Mouse (Mus musculus): ENCODE data around the gene Olfr672. TPM values are rescaled to one million over a fixed set of nuclear protein-coding genes. Genes with fewer than 3 reads are reported as not detected.

Olfr672 gene
- not detected in 2 replicates for polyA plus RNA-seq (2012; rRNA removed)

GRCm38 (mm10) chr7:105001929-105002328, at the start of gene Olfr672:
Gene Olfr672 (minus strand): TSS chr7:105002029.

GRCm38 (mm10) chr7:105032398-105032797, 30.6 kb upstream of the Olfr672 start, which contains the start of gene Olfr676:
Gene Olfr676 (plus strand): TSS chr7:105032698.

GRCm38 (mm10) chr7:105028360-105028759, 26.5 kb upstream of the Olfr672 start, which contains the start of gene Olfr675:
Gene Olfr675 (minus strand): TSS chr7:105028460.

DNA sequence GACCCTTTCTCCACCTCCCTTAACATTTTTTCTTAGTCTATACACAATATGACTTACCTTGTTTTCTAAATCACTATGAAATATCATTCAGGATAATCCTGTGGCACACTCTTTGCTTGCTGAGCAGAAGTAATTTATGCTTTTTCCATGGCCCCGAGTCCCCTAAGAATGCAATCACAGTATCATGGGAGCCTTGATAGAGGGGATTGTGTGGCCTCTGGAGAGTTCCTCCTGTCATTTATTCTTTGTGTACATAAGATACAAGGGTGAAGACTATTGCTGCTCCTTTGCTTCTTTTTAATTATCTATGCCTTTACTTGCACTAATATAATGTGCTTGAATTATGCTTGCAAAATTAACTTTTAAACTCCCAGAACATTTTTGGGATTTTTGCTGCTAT, 22.8 kb downstream of the Olfr672 start, which contains the start of gene Olfr671:
Gene Olfr671 (minus strand): TSS at position 101 of the 400 bp plus-strand sequence.

DNA sequence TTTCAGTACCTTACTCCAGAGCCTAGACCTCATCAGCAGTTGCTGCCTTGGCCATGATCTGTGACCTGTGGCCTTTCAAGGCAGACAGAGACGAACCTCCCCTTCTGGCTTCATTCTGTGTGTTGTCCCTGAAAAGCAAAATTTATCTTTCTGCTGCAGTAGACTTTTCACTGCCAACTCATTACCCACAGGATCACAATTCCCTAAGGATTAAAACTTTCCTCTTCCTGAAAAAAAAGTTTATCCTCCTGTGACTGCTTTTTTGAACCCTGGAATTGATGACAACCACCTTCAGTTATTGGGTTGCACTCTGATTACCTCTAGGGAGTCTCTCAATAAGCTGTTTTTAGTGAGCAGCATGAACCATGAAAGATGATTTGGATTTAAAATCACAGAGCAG, 39.3 kb downstream of the Olfr672 start, which contains the start of gene Olfr670:
Gene Olfr670 (minus strand): TSS at position 101 of the 400 bp plus-strand sequence.

Other genes with a start within 250 kb of the Olfr672 start
- not detected in 2 replicates for gene Usp17le, start 224.6 kb downstream of the Olfr672 start, polyA plus RNA-seq (2012; rRNA removed)
- not detected in 2 replicates for gene Usp17lb, start 159.4 kb downstream of the Olfr672 start, polyA plus RNA-seq (2012; rRNA removed)
- gene Usp17la, start 145.0 kb downstream of the Olfr672 start, polyA plus RNA-seq (2012; rRNA removed) = not detected in 2 replicates
- not detected in 2 replicates for gene Olfr665, start 124.0 kb downstream of the Olfr672 start, polyA plus RNA-seq (2012; rRNA removed)
- gene Olfr666, start 106.1 kb downstream of the Olfr672 start, polyA plus RNA-seq (2012; rRNA removed) = not detected in 2 replicates
- not detected in 2 replicates for gene Olfr667, start 80.5 kb downstream of the Olfr672 start, polyA plus RNA-seq (2012; rRNA removed)
- not detected in 2 replicates for gene Olfr668, start 74.0 kb downstream of the Olfr672 start, polyA plus RNA-seq (2012; rRNA removed)
- gene Olfr669, start 67.8 kb downstream of the Olfr672 start, polyA plus RNA-seq (2012; rRNA removed) = not detected in 2 replicates
- gene Olfr670, start 39.4 kb downstream of the Olfr672 start, polyA plus RNA-seq (2012; rRNA removed) = not detected in 2 replicates
- not detected in 2 replicates for gene Olfr671, start 22.9 kb downstream of the Olfr672 start, polyA plus RNA-seq (2012; rRNA removed)
- not detected in 2 replicates for gene Olfr675, start 26.4 kb upstream of the Olfr672 start, polyA plus RNA-seq (2012; rRNA removed)
- not detected in 2 replicates for gene Olfr676, start 30.7 kb upstream of the Olfr672 start, polyA plus RNA-seq (2012; rRNA removed)
- not detected in 2 replicates for gene Olfr677, start 49.3 kb upstream of the Olfr672 start, polyA plus RNA-seq (2012; rRNA removed)
- not detected in 2 replicates for gene Olfr678, start 62.4 kb upstream of the Olfr672 start, polyA plus RNA-seq (2012; rRNA removed)
- not detected in 2 replicates for gene Olfr679, start 79.2 kb upstream of the Olfr672 start, polyA plus RNA-seq (2012; rRNA removed)
- gene Olfr680-ps1, start 90.8 kb upstream of the Olfr672 start, polyA plus RNA-seq (2012; rRNA removed) = not detected in 2 replicates
- not detected in 2 replicates for gene Olfr681, start 114.8 kb upstream of the Olfr672 start, polyA plus RNA-seq (2012; rRNA removed)
- gene Olfr683, start 145.0 kb upstream of the Olfr672 start, polyA plus RNA-seq (2012; rRNA removed) = not detected in 2 replicates
- not detected in 2 replicates for gene Olfr684, start 161.6 kb upstream of the Olfr672 start, polyA plus RNA-seq (2012; rRNA removed)
- gene Olfr685, start 184.0 kb upstream of the Olfr672 start, polyA plus RNA-seq (2012; rRNA removed) = not detected in 2 replicates
- gene Olfr686, start 205.5 kb upstream of the Olfr672 start, polyA plus RNA-seq (2012; rRNA removed) = not detected in 2 replicates